Mouse (Mus musculus) stomach, embryonic 16.5 days (tissue): ENCODE data around the gene Gbf1. TPM values are rescaled to one million over a fixed set of nuclear protein-coding genes. Genes with fewer than 3 reads are reported as not detected.

Experiments used
- ATAC-seq: fragments of 200-750 bp; cut with Nextera tagmentation; 2 replicates; pipeline ENCODE4 v1.8.0; 2017; ENCODE audit warnings: moderate number of reproducible peaks, moderate TSS enrichment; ENCODE audit not compliant: insufficient read depth, low FRiP score
- H3K27ac ChIP-seq: fragments of 300-500 bp; sonication (generic); 2 replicates; pipeline ENCODE4 v1.5.1; 2014; ENCODE audit warnings: low read length
- H3K27me3 ChIP-seq: fragments of 300-500 bp; sonication (generic); 2 replicates; pipeline ENCODE4 v1.6.1; 2014; ENCODE audit warnings: low read length, control low read depth, mixed read lengths; ENCODE audit not compliant: control insufficient read depth, insufficient read depth
- H3K36me3 ChIP-seq: fragments of 300-500 bp; sonication (generic); 2 replicates; pipeline ENCODE4 v1.6.1; 2014; ENCODE audit warnings: low read length; ENCODE audit not compliant: control insufficient read depth, insufficient read depth
- H3K4me1 ChIP-seq: fragments of 300-500 bp; sonication (generic); 2 replicates; pipeline ENCODE4 v1.6.1; 2014; ENCODE audit warnings: low read length, control low read depth, mixed read lengths; ENCODE audit not compliant: control insufficient read depth, insufficient read depth
- H3K4me2 ChIP-seq: fragments of 300-500 bp; sonication (generic); 2 replicates; pipeline ENCODE4 v1.6.1; 2014; ENCODE audit warnings: low read depth, low read length, mixed read lengths
- H3K4me3 ChIP-seq: fragments of 300-500 bp; sonication (generic); replicated peaks from 2 replicates; pipeline ENCODE4 v1.5.1; 2014; ENCODE audit warnings: mild to moderate bottlenecking, low read length
- H3K9ac ChIP-seq: fragments of 300-500 bp; sonication (generic); 2 replicates; pipeline ENCODE4 v1.6.1; 2014; ENCODE audit warnings: low read length
- H3K9me3 ChIP-seq: fragments of 300-500 bp; sonication (generic); replicated peaks from 2 replicates; pipeline ENCODE4 v1.6.1; 2016; ENCODE audit warnings: low read length, control low read depth; ENCODE audit not compliant: control insufficient read depth
- WGBS: fragments of 180-500 bp; shearing (Covaris S2); extraction: QIAGEN DNeasy Blood & Tissue Kit; methylation state at CpG from one replicate; pipeline ENCODE4 v1.1.7; 2014; 5-methylcytosine and 5-hydroxymethylcytosine counted together
- polyA plus RNA-seq: library from polyadenylated mRNA; unstranded; fragments of >200 nt; fragmentation: Nextera tagmentation; extraction: Ambion mirVana; gene quantifications from 2 replicates; pipeline ENCODE4 v1.2.1, GENCODE M21; 2015

The Gbf1 gene
- polyA plus RNA-seq, 1 experiment from 2014 or later, result 40.4 TPM

GRCm38 (mm10) chr19:46169396-46169795 is 17.1 kb downstream of the Gbf1 start:
- no peak overlapping the region for H3K27ac ChIP-seq
- WGBS, result 85% methylated on average over 3 of the region's 3 CpGs
- H3K4me1 ChIP-seq, result no peaks in the 10 kb centered on the region
- no peaks in the 10 kb centered on the region for H3K9me3 ChIP-seq
- no peak for ATAC-seq
- H3K36me3 ChIP-seq, result peaks cover 12% of the 10 kb centered on the region
- no peak overlapping the region for H3K4me2 ChIP-seq
- H3K9ac ChIP-seq, result no peak overlapping the region
- H3K4me3 ChIP-seq, result no peak overlapping the region
- no peaks in the 10 kb centered on the region for H3K27me3 ChIP-seq

GRCm38 (mm10) chr19:46169913-46170312 is 17.6 kb downstream of the Gbf1 start:
- Histone ChIP-seq H3K9ac (no peak overlapping the region), H3K36me3 (peaks cover 12% of the 10 kb centered on the region), H3K4me2 (no peak overlapping the region), H3K27me3 (no peaks in the 10 kb centered on the region), H3K4me1 (no peaks in the 10 kb centered on the region), H3K27ac (no peak overlapping the region), H3K9me3 (no peaks in the 10 kb centered on the region), H3K4me3 (no peak overlapping the region)
- 71% methylated on average over 1 of the region's 1 CpGs for WGBS
- no peak for ATAC-seq

GRCm38 (mm10) chr19:46172541-46172940 is 20.2 kb downstream of the Gbf1 start:
- no peaks in the 10 kb centered on the region; the same call in 1 of the 2 replicates for H3K36me3 ChIP-seq
- no peak overlapping the region for H3K9ac ChIP-seq
- 70% methylated on average over 5 of the region's 5 CpGs for WGBS
- no peaks in the 10 kb centered on the region for H3K9me3 ChIP-seq
- no peak overlapping the region for H3K27ac ChIP-seq
- no peak overlapping the region for H3K4me2 ChIP-seq
- no peak overlapping the region for H3K4me3 ChIP-seq
- no peaks in the 10 kb centered on the region for H3K27me3 ChIP-seq
- ATAC-seq, result no peak
- no peaks in the 10 kb centered on the region for H3K4me1 ChIP-seq

GRCm38 (mm10) chr19:46175173-46175572 is 22.9 kb downstream of the Gbf1 start:
- H3K36me3 ChIP-seq, result no peaks in the 10 kb centered on the region; the same call in 1 of the 2 replicates
- no peaks in the 10 kb centered on the region for H3K4me1 ChIP-seq
- no peaks in the 10 kb centered on the region for H3K9me3 ChIP-seq
- no peak overlapping the region for H3K4me3 ChIP-seq
- ATAC-seq, result peak; percentile 53; the same call in 1 of the 2 replicates
- no peak overlapping the region for H3K4me2 ChIP-seq
- H3K27ac ChIP-seq, result no peak overlapping the region
- H3K27me3 ChIP-seq, result no peaks in the 10 kb centered on the region
- H3K9ac ChIP-seq, result no peak overlapping the region

GRCm38 (mm10) chr19:46177046-46177445 is 24.7 kb downstream of the Gbf1 start:
- Histone ChIP-seq H3K9ac (no peak overlapping the region), H3K4me1 (no peaks in the 10 kb centered on the region), H3K27me3 (no peaks in the 10 kb centered on the region), H3K27ac (no peak overlapping the region), H3K4me2 (no peak overlapping the region), H3K36me3 (no peaks in the 10 kb centered on the region), H3K9me3 (no peaks in the 10 kb centered on the region), H3K4me3 (no peak overlapping the region)
- 56% methylated on average over 5 of the region's 5 CpGs for WGBS
- ATAC-seq, result no peak

- H3K9me3 ChIP-seq, result no peaks in the 10 kb centered on the region
- H3K4me2 ChIP-seq, result no peak overlapping the region
- H3K4me3 ChIP-seq, result no peak overlapping the region
- no peaks in the 10 kb centered on the region; the same call in 1 of the 2 replicates for H3K36me3 ChIP-seq
- H3K9ac ChIP-seq, result no peak overlapping the region
- H3K27ac ChIP-seq, result no peak overlapping the region
- WGBS, result 88% methylated on average over 2 of the region's 2 CpGs
- no peaks in the 10 kb centered on the region for H3K4me1 ChIP-seq
- no peaks in the 10 kb centered on the region for H3K27me3 ChIP-seq
- no peak for ATAC-seq
Observed at GRCm38 (mm10) chr19:46180274-46180673, 28.0 kb downstream of the Gbf1 start.

GRCm38 (mm10) chr19:46182241-46182640 is 29.9 kb downstream of the Gbf1 start:
- no peak overlapping the region for H3K4me3 ChIP-seq
- H3K36me3 ChIP-seq, result no peaks in the 10 kb centered on the region; the same call in 1 of the 2 replicates
- no peaks in the 10 kb centered on the region for H3K4me1 ChIP-seq
- 95% methylated on average over 3 of the region's 3 CpGs for WGBS
- H3K27me3 ChIP-seq, result no peaks in the 10 kb centered on the region
- H3K27ac ChIP-seq, result no peak overlapping the region
- no peak overlapping the region for H3K4me2 ChIP-seq
- ATAC-seq, result no peak
- no peak overlapping the region for H3K9ac ChIP-seq
- H3K9me3 ChIP-seq, result no peaks in the 10 kb centered on the region

GRCm38 (mm10) chr19:46186611-46187010 is 34.3 kb downstream of the Gbf1 start:
- Histone ChIP-seq H3K9ac (no peak overlapping the region), H3K4me1 (no peaks in the 10 kb centered on the region), H3K27ac (no peak overlapping the region), H3K4me2 (no peak overlapping the region), H3K27me3 (no peaks in the 10 kb centered on the region), H3K9me3 (no peaks in the 10 kb centered on the region), H3K4me3 (no peak overlapping the region), H3K36me3 (no peaks in the 10 kb centered on the region; the same call in 1 of the 2 replicates)
- no peak for ATAC-seq
- WGBS, result 16% methylated on average over 3 of the region's 3 CpGs

GRCm38 (mm10) chr19:46187203-46187602 is 34.9 kb downstream of the Gbf1 start:
- ATAC-seq, result no peak
- Histone ChIP-seq H3K9ac (no peak overlapping the region), H3K9me3 (no peaks in the 10 kb centered on the region), H3K27ac (no peak overlapping the region), H3K4me1 (no peaks in the 10 kb centered on the region), H3K36me3 (no peaks in the 10 kb centered on the region; the same call in 1 of the 2 replicates), H3K27me3 (no peaks in the 10 kb centered on the region), H3K4me2 (no peak overlapping the region), H3K4me3 (no peak overlapping the region)
- WGBS, result 40% methylated on average over 2 of the region's 2 CpGs

GRCm38 (mm10) chr19:46198293-46198692 is 46.0 kb downstream of the Gbf1 start:
- Histone ChIP-seq H3K4me2 (no peak overlapping the region), H3K27ac (no peak overlapping the region), H3K9ac (no peak overlapping the region), H3K36me3 (no peaks in the 10 kb centered on the region), H3K9me3 (no peaks in the 10 kb centered on the region), H3K4me3 (no peak overlapping the region), H3K27me3 (no peaks in the 10 kb centered on the region), H3K4me1 (no peaks in the 10 kb centered on the region)
- ATAC-seq, result no peak
- 80% methylated on average over 3 of the region's 3 CpGs for WGBS
